Mouse (Mus musculus): ENCODE data around the gene Mctp1.
"Not testable (repeated sequence)": the region's sequence is repeated elsewhere in the genome, so short reads cannot be mapped to it uniquely, and the experiment has no call there.

Mctp1 gene

DNA sequence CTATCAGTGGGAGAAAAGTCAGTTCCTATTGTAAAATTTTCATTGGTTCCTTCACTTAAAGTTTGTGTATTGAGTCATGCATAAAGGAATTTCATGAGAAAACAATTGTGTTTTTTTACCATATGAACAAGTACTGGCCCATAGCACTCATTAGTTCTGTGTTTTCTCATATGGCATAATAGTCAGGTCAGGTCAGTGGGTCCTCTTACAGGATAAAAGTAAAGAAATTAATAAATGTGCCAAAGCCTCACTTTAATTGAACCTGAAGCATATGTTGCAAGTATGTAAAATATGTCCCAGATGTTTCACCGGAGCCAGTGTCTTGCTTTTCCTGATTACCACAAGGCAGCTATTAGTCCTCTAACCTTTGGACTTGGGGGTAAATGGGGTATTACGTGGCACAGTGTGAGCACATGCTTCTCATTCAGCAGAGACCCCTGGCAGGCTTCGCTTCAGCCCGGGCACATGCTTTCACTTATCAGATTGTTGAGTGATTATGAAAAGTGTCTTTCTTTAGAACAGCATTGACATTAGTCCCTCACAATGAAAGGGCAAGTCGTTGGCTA is 543.6 kb downstream of the Mctp1 start:
- no peak for DNase-seq (ENCODE audit: low read depth, low spot score)

DNA sequence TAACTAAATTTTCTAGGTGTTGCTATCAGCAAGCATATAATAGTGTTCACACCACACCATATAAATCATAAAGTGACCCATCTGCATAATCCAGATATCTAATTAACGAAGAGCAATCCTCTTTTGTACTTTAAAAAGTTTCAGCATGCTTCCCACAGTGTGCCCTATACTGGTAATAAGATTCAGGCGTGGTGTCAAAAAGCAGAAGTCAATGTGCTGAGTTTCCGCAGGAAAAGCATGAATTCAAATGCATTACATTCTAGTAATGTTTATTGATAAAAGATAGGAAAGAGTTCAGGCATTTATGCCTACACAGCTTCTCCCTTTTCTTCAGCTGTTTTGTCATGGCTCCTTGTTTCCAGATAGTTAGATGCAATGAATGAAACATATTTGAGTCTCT is 544.8 kb downstream of the Mctp1 start:
- no peak for DNase-seq (ENCODE audit: low read depth, low spot score)

DNA sequence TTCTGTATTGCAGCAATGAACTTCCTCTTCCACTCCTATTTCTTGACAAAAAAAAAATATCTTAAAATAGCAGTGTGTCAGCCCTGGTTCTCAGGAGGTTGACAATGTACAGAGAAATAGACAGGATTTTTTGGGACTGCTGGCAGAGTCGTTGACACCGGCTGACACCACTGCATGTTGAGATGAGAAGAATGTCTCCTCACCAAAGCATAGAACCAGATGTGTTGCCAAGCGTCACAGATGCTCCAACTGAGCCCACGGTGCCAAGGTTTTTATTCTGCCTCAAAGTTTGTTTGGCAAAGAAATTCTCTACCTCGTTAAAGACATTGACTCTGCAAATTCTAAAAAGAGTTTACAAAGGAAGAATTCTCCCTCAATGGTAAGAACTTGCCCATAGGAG is 548.6 kb downstream of the Mctp1 start:
- DNase-seq (ENCODE audit: low read depth, low spot score) = no peak

DNA sequence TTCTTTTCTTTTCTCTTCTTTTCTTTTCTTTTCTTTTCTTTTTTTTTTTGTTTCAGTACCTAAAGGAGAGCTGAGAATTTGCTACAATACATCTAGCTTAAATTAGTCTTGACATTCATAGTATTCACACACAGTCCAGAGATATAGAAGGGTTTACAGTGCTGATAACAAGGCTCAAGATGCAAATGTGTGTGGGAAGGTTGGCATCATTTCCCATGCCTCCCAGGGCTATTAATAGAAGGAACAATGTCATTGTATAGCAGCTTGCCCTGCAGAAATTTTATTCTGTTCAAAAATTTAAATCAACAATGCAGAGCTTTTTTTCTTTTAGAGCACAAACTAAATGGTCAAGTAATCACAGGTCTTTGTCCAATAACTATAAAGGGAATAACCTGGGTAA is 564.9 kb downstream of the Mctp1 start:
- DNase-seq (ENCODE audit: low read depth, low spot score) = no peak

DNA sequence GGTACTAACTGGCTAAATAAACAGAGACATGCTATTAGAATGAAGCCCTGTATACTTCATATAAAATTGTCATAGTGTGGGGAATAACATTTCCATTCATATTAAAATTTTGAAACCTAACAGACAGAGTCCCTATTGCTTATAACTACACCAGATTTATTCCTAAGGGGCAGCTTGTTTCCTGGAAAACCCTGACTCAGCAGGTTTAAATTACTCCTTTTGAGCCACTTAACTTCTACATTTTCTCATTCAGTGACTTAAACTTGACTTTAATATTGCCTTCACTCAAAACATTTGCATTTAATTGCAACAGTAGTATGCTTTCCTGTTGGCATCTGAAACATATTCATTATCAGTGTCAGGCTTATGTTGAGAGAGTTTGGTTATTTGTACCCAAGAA is 583.3 kb downstream of the Mctp1 start:
- no peak for DNase-seq (ENCODE audit: low read depth, low spot score)

DNA sequence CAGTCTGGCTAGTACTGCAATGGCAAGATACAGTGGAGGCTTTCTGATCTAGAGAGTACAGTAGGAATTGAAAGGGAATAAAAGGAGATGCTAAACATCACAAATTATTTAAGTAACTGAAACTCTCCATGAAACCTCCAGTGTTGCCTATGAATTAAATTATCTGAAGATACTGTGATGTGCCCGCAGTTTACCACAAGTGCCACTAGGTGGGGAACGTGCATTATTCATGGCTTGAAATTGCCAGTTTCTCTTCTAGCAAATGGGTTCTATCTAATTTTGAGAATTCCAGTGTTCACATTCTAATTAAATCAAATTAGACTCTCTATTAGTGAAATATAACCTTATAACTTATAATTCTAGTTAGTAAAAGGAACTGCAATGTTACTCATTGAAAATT is 585.1 kb downstream of the Mctp1 start:
- DNase-seq (ENCODE audit: low read depth, low spot score) = peak; percentile 51

DNA sequence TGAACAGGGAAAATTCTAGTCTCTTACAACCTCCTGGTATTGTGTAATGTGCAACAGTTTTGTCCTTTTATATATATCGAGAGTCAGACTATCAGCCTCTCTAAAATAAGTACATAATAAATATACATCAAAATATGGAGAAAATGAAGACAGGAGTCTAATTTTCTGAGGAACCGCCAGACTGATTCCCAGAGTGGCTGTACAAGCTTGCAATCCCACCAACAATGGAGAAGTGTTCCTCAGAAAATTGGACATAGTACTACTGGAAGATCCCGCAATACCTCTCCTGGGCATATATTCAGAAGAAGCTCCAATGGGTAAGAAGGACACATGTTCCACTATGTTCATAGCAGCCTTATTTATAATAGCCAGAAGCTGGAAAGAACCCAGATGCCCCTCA is 586.7 kb downstream of the Mctp1 start:
- DNase-seq (ENCODE audit: low read depth, low spot score) = not testable (repeated sequence)

DNA sequence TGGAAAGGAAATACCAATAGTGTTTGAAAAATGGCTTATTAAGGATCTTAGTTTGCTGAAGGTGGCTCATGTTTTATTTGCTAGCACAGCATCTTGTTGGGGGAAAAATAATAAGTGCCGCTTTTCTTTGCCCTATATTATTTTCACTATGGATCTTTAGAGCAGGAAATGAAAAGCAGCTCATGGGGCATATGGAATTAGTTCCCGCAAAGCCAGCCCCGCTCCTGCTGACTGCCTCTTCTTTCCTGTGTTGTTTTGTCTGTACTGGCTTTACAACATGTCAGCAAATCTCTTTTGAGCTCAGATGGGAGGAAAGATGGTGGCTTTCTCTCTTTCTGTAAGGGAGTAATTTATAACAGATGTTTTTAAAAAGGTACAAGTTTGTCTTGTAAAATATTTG is 618.3 kb downstream of the Mctp1 start:
- DNase-seq (ENCODE audit: low read depth, low spot score) = no peak

DNA sequence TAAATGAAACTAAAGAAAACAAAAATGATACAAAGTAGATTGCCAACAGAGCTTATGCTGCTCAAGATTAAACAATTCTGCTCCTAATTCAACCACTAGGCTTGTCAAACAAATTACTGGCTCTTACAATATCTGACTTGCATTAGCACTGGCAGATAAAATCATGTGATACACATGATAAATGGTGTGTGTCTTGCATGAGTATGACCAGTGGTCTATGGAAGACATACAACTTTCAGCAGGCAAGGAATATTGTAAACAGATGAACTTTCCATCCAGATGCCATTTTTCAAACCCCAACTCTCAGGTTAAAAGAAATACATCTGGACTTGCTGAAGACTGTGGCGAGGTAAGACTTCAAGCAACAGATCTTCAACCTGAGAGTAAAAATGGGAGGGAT is 619.3 kb downstream of the Mctp1 start:
- DNase-seq (ENCODE audit: low read depth, low spot score) = no peak

DNA sequence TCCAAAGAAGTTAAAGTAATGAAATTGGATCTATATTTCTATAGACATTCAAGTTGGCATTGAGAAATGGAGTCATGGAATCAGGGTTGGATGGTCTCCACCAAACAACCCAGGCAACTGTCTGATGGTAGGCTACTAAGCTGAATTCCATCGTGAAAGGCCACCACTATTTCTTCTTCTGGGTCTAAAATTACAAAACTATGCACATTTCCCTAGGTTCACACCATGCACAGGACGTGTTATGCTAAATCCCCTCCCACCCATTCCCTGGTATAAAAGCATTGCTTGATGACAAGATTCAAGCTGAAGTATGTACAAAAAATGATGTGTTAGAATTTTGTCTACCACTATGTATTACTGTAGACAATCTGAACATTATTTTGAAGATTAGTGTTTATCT is 634.5 kb downstream of the Mctp1 start:
- DNase-seq (ENCODE audit: low read depth, low spot score) = no peak

DNA sequence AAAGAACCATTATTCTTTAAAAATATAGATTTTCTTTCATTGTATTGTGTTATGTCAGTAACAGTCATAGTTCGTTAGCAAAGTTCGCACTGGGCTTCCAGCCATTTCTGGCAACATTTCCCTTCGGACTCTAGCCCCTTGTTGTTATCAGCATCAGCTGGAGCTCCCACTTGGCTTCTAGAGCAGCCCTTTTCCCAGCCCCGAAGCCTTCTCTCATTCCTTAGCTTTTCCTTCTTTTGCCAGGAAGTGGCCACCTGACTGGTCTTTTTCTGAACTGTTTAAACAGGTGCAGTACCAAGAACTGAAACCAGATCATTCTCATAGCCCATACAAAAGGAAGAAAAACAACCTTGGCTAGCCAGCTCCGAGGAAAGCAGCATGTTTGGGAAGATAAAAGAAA is 645.3 kb downstream of the Mctp1 start:
- DNase-seq (ENCODE audit: low read depth, low spot score) = no peak

DNA sequence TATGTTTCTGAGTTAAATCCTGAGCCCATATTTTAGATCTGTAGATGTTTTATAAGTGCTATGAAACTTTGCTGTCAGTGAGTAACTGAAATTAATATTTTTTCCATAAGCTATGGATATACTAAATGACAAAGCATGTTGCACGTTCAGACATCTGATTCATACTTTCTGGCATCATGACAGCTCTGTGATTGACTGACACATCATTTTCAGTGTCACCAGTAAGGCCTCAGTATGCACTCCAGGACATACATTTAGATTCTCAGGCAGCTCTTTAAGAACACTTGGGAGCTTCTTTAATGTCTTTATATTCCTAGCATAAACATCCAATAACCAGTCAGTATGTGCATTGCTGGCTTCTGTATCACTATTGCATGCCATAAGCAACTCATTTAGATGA is 659.0 kb downstream of the Mctp1 start:
- DNase-seq (ENCODE audit: low read depth, low spot score) = no peak

DNA sequence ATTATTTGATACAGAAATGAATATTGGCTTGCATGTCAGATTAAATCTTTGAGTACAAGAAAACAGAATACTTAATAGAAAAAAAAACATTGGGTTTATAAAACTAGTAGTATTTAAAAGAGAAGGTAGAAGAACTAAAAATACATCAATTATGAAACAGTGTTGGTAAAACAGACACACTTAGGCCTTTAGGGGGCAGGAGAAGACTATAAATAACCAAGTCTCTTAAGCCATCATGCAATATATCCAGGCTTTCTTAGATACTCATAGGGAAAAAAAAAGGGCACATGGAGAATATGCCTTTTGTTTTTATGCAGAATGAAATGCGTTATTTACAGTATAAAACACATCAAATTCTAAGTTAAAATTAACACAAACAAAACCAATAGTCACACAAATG is 661.0 kb downstream of the Mctp1 start:
- no peak for DNase-seq (ENCODE audit: low read depth, low spot score)

DNA sequence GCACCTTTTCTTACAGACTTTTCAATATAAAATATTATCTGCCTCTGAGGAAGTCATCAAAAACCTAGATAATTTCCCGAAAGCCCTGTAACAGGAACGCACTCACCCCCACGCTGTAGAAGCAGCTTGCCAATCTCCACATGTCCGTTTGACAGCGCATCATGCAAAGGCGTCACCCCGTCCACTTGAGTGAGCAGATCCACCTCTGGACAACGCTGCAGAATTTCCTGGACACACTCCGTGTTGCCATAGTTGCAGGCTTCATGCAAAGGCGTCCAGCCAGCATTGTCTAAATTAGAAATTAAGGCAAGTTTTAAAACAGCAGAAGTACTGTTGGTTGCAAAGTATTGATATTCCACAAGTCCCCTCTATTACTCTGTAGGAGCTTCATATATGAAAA is 662.1 kb downstream of the Mctp1 start:
- no peak for DNase-seq (ENCODE audit: low read depth, low spot score)

DNA sequence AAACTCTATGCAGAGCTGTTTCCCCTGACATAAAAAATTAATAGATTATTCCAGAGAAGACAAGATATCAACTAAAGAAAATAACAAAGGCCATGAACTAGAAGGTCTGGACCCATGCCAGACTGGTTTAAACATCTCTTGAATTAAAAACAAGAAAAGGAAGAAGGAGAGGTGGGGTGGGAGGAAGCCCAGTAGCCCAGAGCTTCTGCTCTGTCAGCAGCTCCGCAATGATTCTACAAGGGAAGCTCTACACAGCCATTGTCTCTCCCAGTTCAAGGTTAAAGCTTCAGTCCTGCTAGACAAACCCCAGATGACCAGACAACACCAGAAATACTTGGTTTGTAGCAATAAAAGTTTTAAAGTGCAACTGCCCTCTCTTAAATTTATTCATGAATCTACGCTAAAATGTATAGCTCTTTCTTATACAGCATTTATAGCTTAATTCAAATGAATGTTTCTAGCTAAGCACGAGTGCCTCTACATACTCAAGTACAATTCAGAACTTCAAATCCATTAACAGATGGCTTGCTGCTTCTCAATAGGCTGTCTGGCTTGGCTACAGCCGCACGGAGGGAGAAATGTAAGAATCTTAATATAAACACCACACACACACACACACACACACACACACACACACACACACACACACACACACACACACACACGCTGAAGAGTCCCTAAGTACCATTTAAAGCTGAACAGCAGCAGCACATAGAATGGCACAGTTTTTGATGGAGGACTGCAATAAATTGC is 663.0 kb downstream of the Mctp1 start:
- DNase-seq (ENCODE audit: low read depth, low spot score) = no peak

DNA sequence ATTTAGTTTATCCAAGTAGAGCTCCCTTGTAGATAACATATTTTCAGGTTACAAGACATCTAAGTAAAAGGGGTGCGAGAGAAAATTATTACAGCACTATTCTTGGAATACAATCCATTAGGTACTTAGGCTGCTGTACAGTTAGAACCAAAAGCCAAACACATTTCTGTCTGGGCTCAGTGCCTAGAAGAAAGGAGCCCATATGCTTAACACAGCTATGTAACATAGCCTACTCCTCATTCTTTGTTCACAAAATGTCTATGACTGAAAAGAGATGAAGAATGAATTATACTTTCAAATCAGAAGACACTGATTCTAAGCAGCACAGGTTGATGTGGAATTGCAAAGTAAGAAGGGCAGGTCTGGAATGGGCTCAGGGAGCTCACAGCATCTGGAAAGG is 664.1 kb downstream of the Mctp1 start:
- no peak for DNase-seq (ENCODE audit: low read depth, low spot score)

DNA sequence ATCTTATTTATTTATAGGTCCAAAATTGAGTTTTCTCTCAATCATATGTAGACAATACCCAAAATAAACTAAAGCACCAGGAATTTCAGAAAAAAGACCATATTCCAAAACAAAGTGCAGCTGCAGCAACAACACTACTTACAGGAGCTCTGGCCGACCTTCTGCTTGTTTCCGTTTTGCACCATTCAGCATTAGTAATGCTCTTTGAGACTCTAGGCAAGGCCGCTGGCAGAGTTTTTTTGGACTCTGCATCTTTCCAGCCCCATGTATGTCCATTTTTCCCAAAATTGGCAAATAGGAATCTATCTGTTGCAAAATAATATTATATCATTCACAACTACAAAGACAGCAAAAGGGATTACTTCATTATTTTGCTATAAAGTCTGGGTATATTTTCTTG is 665.4 kb downstream of the Mctp1 start:
- DNase-seq (ENCODE audit: low read depth, low spot score) = no peak

DNA sequence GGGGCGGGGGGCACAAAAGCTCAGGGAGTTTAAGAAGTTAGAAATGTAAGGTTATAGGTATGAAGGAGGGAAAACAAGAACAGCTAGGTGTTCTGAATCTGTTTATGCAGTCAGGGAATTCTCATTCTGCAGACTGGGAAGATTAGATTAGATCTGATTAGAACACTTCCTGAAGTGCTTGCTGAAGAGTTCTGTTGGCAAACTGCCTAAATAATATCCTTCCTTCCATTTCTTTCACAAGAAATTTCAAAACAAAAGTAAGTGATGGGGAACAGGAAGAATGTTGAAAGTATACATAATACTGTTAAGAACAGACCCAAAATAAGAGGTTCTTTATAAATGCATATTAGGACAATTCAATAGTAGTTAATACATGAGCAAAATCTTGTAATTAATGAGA is 678.9 kb downstream of the Mctp1 start:
- no peak for DNase-seq (ENCODE audit: low read depth, low spot score)

DNA sequence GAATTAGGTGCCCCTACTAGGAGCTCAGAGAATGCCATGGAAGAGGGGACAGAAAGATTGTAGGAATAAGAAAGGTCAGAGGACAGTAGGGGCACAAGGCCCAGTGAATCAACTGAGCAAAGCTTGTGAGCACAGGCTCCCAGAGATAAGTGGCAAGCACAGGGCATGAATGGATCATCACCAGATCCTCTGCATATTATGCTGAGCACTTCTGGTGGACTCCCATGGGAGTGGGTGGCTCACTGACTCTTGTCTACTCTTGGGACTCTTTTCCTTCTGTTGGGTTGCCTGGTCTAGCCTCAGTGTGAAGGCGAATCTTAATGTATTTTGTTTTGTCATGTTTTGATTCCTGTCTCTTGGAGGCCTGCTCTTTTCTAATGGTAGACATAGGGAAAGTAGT is 684.5 kb downstream of the Mctp1 start:
- no peak for DNase-seq (ENCODE audit: low read depth, low spot score)

DNA sequence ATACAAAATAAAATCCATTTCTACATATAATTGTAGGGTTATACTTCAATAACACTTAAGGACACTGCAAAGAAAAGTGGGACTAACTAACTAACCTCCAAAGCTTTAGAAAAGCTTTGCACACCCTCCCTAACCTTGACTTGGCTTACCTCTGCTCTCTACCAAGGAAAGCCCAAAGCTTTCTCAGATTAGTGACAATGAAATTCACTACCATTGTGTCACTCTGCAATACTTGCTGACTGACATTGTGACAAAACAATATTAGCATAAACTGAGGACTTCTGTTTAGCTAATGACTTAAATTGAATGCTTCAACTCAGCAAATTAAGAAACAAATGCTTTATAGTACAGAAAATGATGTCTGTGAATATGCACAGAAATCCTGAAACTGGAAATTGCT is 687.7 kb downstream of the Mctp1 start:
- DNase-seq (ENCODE audit: low read depth, low spot score) = no peak
